Mouse (Mus musculus) forebrain, embryonic 13.5 days (tissue): ENCODE results near the gene Hkdc1. TPM values are rescaled to one million over a fixed set of nuclear protein-coding genes. Genes with fewer than 3 reads are reported as not detected.

Experiments used
- ATAC-seq: fragments of 200-750 bp; cut with Nextera tagmentation; 2 replicates; pipeline ENCODE4 v1.8.0; 2017
- H3K27ac ChIP-seq: fragments of 300-500 bp; sonication (generic); 2 replicates; pipeline ENCODE4 v1.5.1; 2015; ENCODE audit warnings: inconsistent platforms, mild to moderate bottlenecking, moderate library complexity
- H3K27me3 ChIP-seq: fragments of 300-500 bp; sonication (generic); 2 replicates; pipeline ENCODE4 v1.6.1; 2015; ENCODE audit warnings: mild to moderate bottlenecking, inconsistent platforms
- H3K36me3 ChIP-seq: fragments of 300-500 bp; sonication (generic); 2 replicates; pipeline ENCODE4 v1.6.1; 2015; ENCODE audit warnings: mild to moderate bottlenecking, inconsistent platforms; ENCODE audit not compliant: poor library complexity, severe bottlenecking
- H3K4me1 ChIP-seq: fragments of 300-500 bp; sonication (generic); 2 replicates; pipeline ENCODE4 v1.6.1; 2015; ENCODE audit warnings: inconsistent platforms
- H3K4me2 ChIP-seq: fragments of 300-500 bp; sonication (generic); 2 replicates; pipeline ENCODE4 v1.6.1; 2015; ENCODE audit warnings: inconsistent platforms, mild to moderate bottlenecking, moderate library complexity
- H3K4me3 ChIP-seq: fragments of 300-500 bp; sonication (generic); 2 replicates; pipeline ENCODE4 v1.5.1; 2015; ENCODE audit warnings: mild to moderate bottlenecking, inconsistent platforms
- H3K9ac ChIP-seq: fragments of 300-500 bp; sonication (generic); 2 replicates; pipeline ENCODE4 v1.6.1; 2015; ENCODE audit warnings: mild to moderate bottlenecking, inconsistent platforms
- H3K9me3 ChIP-seq: fragments of 300-500 bp; sonication (generic); replicated peaks from 2 replicates; pipeline ENCODE4 v1.6.1; 2016; ENCODE audit warnings: inconsistent platforms
- WGBS: fragments of 180-500 bp; shearing (Covaris S2); methylation state at CpG from one replicate; pipeline ENCODE4 v1.1.7; 2015; 5-methylcytosine and 5-hydroxymethylcytosine counted together
- polyA plus RNA-seq: library from polyadenylated mRNA; unstranded; fragments of >200 nt; fragmentation: Nextera tagmentation; extraction: Ambion mirVana; gene quantifications from 2 replicates; pipeline ENCODE4 v1.2.1, GENCODE M21; 2015

Hkdc1 gene
- polyA plus RNA-seq, 1 experiment from 2014 or later: 0.34 TPM

DNA sequence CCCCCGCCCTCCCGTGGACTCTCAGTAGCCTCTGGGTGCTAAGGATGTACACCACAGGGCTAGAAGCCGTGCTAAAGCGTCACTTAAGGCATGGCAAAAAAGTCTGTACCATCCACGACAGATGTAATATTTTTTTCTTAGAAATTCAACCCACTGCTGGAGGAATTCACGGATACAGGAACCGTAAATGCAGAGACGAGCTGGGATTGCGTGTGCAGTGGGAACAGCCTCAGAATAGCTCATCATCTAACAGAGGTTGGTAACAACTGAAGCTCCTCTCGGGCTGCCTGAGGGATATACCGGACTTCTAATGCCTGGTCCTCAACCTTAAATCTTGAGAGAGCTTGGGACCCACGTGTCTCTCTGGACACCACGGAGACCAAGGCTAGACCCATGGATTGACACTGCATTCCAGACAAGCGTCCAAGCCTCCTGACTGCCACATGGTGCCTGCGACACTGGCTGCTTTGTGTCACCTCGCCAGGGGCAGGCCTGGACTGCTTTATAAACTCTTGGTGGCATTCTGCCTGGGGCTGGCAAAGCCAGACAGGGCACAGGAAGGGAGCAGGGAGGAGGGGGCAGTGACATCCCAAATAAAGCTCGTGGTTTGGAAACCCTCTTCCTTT lies 66.1 kb downstream of the Hkdc1 start:
- WGBS: 81% methylated on average over 17 of the region's 17 CpGs

GRCm38 (mm10) chr10:62345147-62345546 lies 77.1 kb downstream of the Hkdc1 start:
- 82% methylated on average over 5 of the region's 5 CpGs for WGBS
- no peaks in the 10 kb centered on the region for H3K36me3 ChIP-seq

More for the DNA sequence above, 66.1 kb downstream of the Hkdc1 start:
- no peaks in the 10 kb centered on the region for H3K4me1 ChIP-seq
- H3K9me3 ChIP-seq: no peaks in the 10 kb centered on the region
- no peaks in the 10 kb centered on the region for H3K27me3 ChIP-seq
- no peaks in the 10 kb centered on the region for H3K36me3 ChIP-seq
- no peak overlapping the region for H3K9ac ChIP-seq
- no peak overlapping the region for H3K4me3 ChIP-seq
- no peak for ATAC-seq
- no peak overlapping the region for H3K27ac ChIP-seq
- H3K4me2 ChIP-seq: no peak overlapping the region

GRCm38 (mm10) chr10:62344004-62344752 lies 78.1 kb downstream of the Hkdc1 start:
- Histone ChIP-seq H3K4me3 (no peak overlapping the region), H3K9ac (no peak overlapping the region), H3K27me3 (no peaks in the 10 kb centered on the region), H3K9me3 (no peaks in the 10 kb centered on the region), H3K36me3 (no peaks in the 10 kb centered on the region), H3K4me2 (no peak overlapping the region), H3K27ac (no peak overlapping the region), H3K4me1 (peaks cover 13% of the 10 kb centered on the region)
- 89% methylated on average over 9 of the region's 9 CpGs for WGBS
- no peak for ATAC-seq

More at GRCm38 (mm10) chr10:62345147-62345546, 77.1 kb downstream of the Hkdc1 start:
- Histone ChIP-seq H3K4me3 (no peak overlapping the region), H3K4me1 (peaks cover 9% of the 10 kb centered on the region), H3K9me3 (no peaks in the 10 kb centered on the region), H3K27ac (no peak overlapping the region), H3K9ac (no peak overlapping the region), H3K27me3 (no peaks in the 10 kb centered on the region), H3K4me2 (no peak overlapping the region)
- no peak for ATAC-seq

DNA sequence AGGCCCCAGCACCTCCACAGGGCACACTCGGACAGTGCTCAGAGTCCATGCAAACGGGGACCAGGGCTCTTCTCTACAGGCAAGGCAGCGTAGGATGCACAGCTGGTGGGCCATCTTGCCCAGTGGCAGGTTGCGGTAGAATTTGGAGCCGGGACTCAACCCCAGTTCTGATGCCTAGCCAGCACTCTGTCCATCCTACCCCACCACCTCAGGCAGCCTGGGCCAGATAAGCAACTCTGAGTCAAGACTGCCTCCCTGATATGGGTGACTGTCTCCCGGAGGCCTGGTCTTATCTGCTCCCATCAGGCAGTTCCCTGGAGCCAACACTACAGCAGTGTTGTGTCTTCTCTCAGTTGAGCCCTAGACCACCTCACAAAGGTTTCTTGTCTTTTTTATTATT lies 79.8 kb downstream of the Hkdc1 start:
- H3K9ac ChIP-seq: no peak overlapping the region
- no peaks in the 10 kb centered on the region for H3K27me3 ChIP-seq
- H3K9me3 ChIP-seq: no peaks in the 10 kb centered on the region
- no peak overlapping the region for H3K4me2 ChIP-seq
- no peaks in the 10 kb centered on the region for H3K36me3 ChIP-seq
- H3K27ac ChIP-seq: no peak overlapping the region
- ATAC-seq: no peak
- peaks cover 24% of the 10 kb centered on the region for H3K4me1 ChIP-seq
- 95% methylated on average over 6 of the region's 6 CpGs for WGBS
- no peak overlapping the region for H3K4me3 ChIP-seq

- H3K27me3 ChIP-seq: no peaks in the 10 kb centered on the region
- no peak overlapping the region for H3K9ac ChIP-seq
- no peaks in the 10 kb centered on the region for H3K9me3 ChIP-seq
- H3K4me1 ChIP-seq: peaks cover 25% of the 10 kb centered on the region
- H3K36me3 ChIP-seq: no peaks in the 10 kb centered on the region
- 88% methylated on average over 4 of the region's 4 CpGs for WGBS
- H3K4me3 ChIP-seq: no peak overlapping the region
- ATAC-seq: no peak
- H3K27ac ChIP-seq: no peak overlapping the region
- no peak overlapping the region for H3K4me2 ChIP-seq
Measured at GRCm38 (mm10) chr10:62341956-62342355, 80.3 kb downstream of the Hkdc1 start.

GRCm38 (mm10) chr10:62340991-62341390 lies 81.3 kb downstream of the Hkdc1 start:
- H3K27ac ChIP-seq: no peak overlapping the region
- H3K4me2 ChIP-seq: peak overlapping the region; percentile 91
- H3K36me3 ChIP-seq: no peaks in the 10 kb centered on the region
- peak overlapping the region; percentile 80 for H3K9ac ChIP-seq
- no peaks in the 10 kb centered on the region for H3K9me3 ChIP-seq
- ATAC-seq: no peak
- H3K4me1 ChIP-seq: peaks cover 32% of the 10 kb centered on the region
- H3K27me3 ChIP-seq: no peaks in the 10 kb centered on the region
- WGBS: 16% methylated on average over 3 of the region's 3 CpGs
- H3K4me3 ChIP-seq: peak overlapping the region; percentile 75

DNA sequence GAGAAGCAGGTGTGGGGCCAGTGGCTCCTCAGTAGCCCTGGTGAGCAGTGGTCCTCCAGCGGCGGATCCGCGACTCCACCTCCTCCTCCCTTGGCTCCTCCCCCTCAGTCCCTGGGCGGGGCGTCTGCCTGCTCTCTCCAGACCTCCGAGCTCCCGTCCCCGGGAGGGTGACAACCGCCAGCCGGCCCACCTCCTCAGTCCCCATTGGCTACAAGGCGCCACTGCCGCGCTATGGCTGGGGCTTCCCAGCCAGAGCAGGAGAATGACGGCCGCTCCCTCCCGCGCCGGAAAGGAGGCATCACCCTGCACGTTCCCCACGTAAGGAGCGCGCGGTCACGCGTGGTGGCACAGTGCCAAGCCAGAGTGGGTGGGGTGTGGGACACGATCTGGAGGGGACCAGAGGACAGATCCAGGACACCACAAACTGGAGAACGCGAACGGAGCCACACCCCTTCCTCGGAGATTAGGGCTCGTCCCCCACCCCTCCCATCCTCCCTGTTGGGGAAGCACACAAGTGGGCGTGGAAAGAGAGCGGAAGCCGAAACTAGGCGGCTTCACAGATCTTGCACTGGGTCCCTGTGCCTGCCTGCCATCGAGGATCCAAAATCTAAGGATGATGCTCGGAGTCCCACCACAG lies 82.1 kb downstream of the Hkdc1 start:
- Histone ChIP-seq H3K27me3 (no peaks in the 10 kb centered on the region), H3K36me3 (no peaks in the 10 kb centered on the region), H3K9ac (peak overlapping the region; percentile 80), H3K9me3 (no peaks in the 10 kb centered on the region), H3K4me1 (peaks cover 35% of the 10 kb centered on the region), H3K27ac (peak overlapping the region; percentile 86), H3K4me3 (peak overlapping the region; percentile 75), H3K4me2 (peak overlapping the region; percentile 91)
- peak; percentile 98 for ATAC-seq
- WGBS: under 1% methylated on average over 34 of the region's 38 CpGs

DNA sequence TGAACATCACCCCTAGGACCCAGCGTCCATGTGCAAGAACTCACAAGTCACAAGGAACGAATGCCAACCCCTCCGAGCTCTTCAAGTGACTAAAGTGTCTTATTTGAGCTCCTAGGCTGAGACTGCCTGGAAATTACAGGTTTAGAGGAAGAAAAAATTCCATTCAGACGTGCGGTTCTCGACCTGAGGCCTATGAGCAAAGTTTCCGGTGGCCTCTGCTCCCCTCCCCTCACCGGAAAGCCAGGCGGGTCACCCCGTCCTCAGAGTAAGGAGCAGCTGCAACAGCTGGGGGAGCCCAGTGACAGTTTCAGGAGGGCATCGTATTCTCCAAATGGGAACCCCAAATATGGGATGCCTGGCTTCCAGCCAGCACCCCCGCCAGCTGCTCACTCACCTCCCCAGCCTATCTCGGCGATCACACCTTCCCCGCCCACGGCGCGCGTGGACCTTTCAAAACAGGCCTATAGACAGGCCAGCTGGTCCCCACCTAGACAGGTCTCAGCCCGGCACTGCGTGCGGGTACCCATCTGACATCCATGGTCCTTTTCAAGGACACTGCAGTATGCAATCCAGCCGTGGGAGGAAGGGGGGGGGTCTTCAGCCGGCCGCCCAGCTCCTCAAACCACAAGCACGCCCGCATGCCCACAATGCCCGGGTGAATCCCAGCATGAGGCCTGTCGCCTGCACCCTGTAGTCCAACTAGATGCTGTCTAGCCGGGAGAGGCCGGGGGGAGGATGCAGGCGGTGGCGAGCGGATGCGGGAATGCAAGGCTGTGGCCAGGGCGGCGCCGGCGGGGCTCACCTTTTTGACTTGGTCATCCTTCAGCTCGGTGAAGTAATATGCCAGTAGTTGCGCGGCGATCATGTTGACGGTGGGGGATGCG lies 82.8 kb downstream of the Hkdc1 start:
- peak; percentile 53 for ATAC-seq
- Histone ChIP-seq H3K4me1 (peaks cover 42% of the 10 kb centered on the region), H3K9me3 (no peaks in the 10 kb centered on the region), H3K4me3 (peak overlapping the region; percentile 75), H3K36me3 (no peaks in the 10 kb centered on the region), H3K27me3 (no peaks in the 10 kb centered on the region), H3K9ac (peak overlapping the region; percentile 80), H3K27ac (peak overlapping the region; percentile 86), H3K4me2 (peak overlapping the region; percentile 91)
- 4% methylated on average over 45 of the region's 45 CpGs for WGBS

- peak overlapping the region; percentile 91 for H3K4me2 ChIP-seq
- ATAC-seq: no peak
- H3K27me3 ChIP-seq: no peaks in the 10 kb centered on the region
- H3K9me3 ChIP-seq: no peaks in the 10 kb centered on the region
- no peak overlapping the region for H3K9ac ChIP-seq
- H3K27ac ChIP-seq: no peak overlapping the region
- H3K4me1 ChIP-seq: peaks cover 42% of the 10 kb centered on the region
- 36% methylated on average over 5 of the region's 5 CpGs for WGBS
- H3K36me3 ChIP-seq: no peaks in the 10 kb centered on the region
- peak overlapping the region; percentile 75; the same call in 1 of the 2 replicates for H3K4me3 ChIP-seq
Measured at GRCm38 (mm10) chr10:62338626-62339025, 83.7 kb downstream of the Hkdc1 start.

DNA sequence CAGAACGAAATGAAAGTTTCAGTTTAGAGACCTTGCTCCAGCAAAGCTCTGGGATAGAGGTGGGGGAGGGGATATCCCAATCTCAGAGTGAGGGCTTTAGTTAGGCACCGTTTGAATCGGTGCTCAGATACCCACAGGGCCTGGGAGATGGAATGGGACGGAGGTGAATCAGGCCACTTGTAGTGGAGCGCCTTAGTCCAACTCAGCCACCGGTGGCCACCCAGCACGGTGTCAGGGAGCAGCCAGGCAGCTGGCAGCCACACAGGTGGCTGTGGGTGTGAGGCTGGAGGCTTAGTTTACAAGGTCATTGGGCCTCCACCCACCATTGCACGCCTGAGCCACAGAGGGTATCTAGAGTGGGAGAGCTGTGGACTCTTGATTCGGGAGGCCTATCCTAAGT lies 84.1 kb downstream of the Hkdc1 start:
- Histone ChIP-seq H3K4me3 (no peak overlapping the region), H3K27me3 (no peaks in the 10 kb centered on the region), H3K9me3 (no peaks in the 10 kb centered on the region), H3K27ac (no peak overlapping the region), H3K4me1 (peaks cover 42% of the 10 kb centered on the region), H3K4me2 (peak overlapping the region; percentile 91), H3K36me3 (no peaks in the 10 kb centered on the region), H3K9ac (no peak overlapping the region)
- no peak for ATAC-seq
- 25% methylated on average over 9 of the region's 9 CpGs for WGBS

- ATAC-seq: no peak
- H3K27ac ChIP-seq: no peak overlapping the region
- no peaks in the 10 kb centered on the region for H3K36me3 ChIP-seq
- 16% methylated on average over 12 of the region's 12 CpGs for WGBS
- no peaks in the 10 kb centered on the region for H3K27me3 ChIP-seq
- no peak overlapping the region for H3K4me2 ChIP-seq
- no peak overlapping the region for H3K4me3 ChIP-seq
- H3K9ac ChIP-seq: no peak overlapping the region
- peaks cover 42% of the 10 kb centered on the region for H3K4me1 ChIP-seq
- no peaks in the 10 kb centered on the region for H3K9me3 ChIP-seq
Measured at GRCm38 (mm10) chr10:62336601-62337578, 85.4 kb downstream of the Hkdc1 start.
